Mouse (Mus musculus) T-helper 1 cell (primary cell): ENCODE data around the gene Slc38a10.

ENCODE experiments used
- in situ Hi-C: fragments of 300-600 bp; cut with MboI, MseI; formaldehyde crosslinking; loops from one replicate; pipeline ENCODE4 v1.15.1; 2025; ENCODE audit warnings: high pct_unique_total_duplicates

The Slc38a10 gene

GRCm38 (mm10) chr11:120107026-120107425 is 44.1 kb downstream of the Slc38a10 start:
- in situ Hi-C loops, result no loop called here

- in situ Hi-C loops, result no loop called here
Measured at GRCm38 (mm10) chr11:120103431-120103997, 47.6 kb downstream of the Slc38a10 start.

- in situ Hi-C loops, result no loop called here
Measured at GRCm38 (mm10) chr11:120101036-120101435, 50.1 kb downstream of the Slc38a10 start.

GRCm38 (mm10) chr11:120098588-120099511 is 52.3 kb downstream of the Slc38a10 start, which contains the start of the genes Tepsin and Ndufaf8:
Gene Tepsin, minus strand, starts transcription at chr11:120098731.
Gene Ndufaf8, plus strand, starts transcription at chr11:120098928.
- in situ Hi-C loops, result no loop called here

GRCm38 (mm10) chr11:120092817-120093591 is 58.1 kb downstream of the Slc38a10 start:
- in situ Hi-C loops, result no loop called here

GRCm38 (mm10) chr11:120090661-120091060 is 60.5 kb downstream of the Slc38a10 start:
- in situ Hi-C loops, result no loop called here

GRCm38 (mm10) chr11:120086702-120087152 is 64.4 kb downstream of the Slc38a10 start, which contains the start of gene Cep131:
Gene Cep131, minus strand, starts transcription at chr11:120086827.
- in situ Hi-C loops, result no loop called here

- in situ Hi-C loops, result no loop called here
Measured at GRCm38 (mm10) chr11:120085891-120086627, 65.1 kb downstream of the Slc38a10 start.

GRCm38 (mm10) chr11:120080282-120080681 is 70.9 kb downstream of the Slc38a10 start:
- in situ Hi-C loops, result loop anchor here (5.0 kb wide), 1 partner anchor 77 kb away; no protein-coding TSS in a partner anchor

- in situ Hi-C loops, result no loop called here
Measured at GRCm38 (mm10) chr11:120076191-120076590, 75.0 kb downstream of the Slc38a10 start.

- in situ Hi-C loops, result no loop called here
Measured at GRCm38 (mm10) chr11:120072986-120073647, 78.0 kb downstream of the Slc38a10 start.

GRCm38 (mm10) chr11:120071731-120072320 is 79.3 kb downstream of the Slc38a10 start:
- in situ Hi-C loops, result no loop called here

GRCm38 (mm10) chr11:120071065-120071464 is 80.1 kb downstream of the Slc38a10 start:
- in situ Hi-C loops, result no loop called here

- in situ Hi-C loops, result no loop called here
Measured at GRCm38 (mm10) chr11:120070286-120070930, 80.7 kb downstream of the Slc38a10 start.

- in situ Hi-C loops, result no loop called here
Measured at GRCm38 (mm10) chr11:120069261-120069660, 81.9 kb downstream of the Slc38a10 start.

GRCm38 (mm10) chr11:120067834-120068233 is 83.3 kb downstream of the Slc38a10 start:
- in situ Hi-C loops, result no loop called here

GRCm38 (mm10) chr11:120065291-120065690 is 85.9 kb downstream of the Slc38a10 start:
- in situ Hi-C loops, result no loop called here

GRCm38 (mm10) chr11:120064668-120065040 is 86.5 kb downstream of the Slc38a10 start:
- in situ Hi-C loops, result no loop called here

GRCm38 (mm10) chr11:120064006-120064667 is 87.0 kb downstream of the Slc38a10 start:
- in situ Hi-C loops, result no loop called here
